Mouse (Mus musculus): ENCODE measurements around the gene Dnase1l3. TPM values are rescaled to one million over a fixed set of nuclear protein-coding genes. Genes with fewer than 3 reads are reported as not detected.

Gene Dnase1l3
- polyA plus RNA-seq, 1 experiment: 14.3 TPM

DNA sequence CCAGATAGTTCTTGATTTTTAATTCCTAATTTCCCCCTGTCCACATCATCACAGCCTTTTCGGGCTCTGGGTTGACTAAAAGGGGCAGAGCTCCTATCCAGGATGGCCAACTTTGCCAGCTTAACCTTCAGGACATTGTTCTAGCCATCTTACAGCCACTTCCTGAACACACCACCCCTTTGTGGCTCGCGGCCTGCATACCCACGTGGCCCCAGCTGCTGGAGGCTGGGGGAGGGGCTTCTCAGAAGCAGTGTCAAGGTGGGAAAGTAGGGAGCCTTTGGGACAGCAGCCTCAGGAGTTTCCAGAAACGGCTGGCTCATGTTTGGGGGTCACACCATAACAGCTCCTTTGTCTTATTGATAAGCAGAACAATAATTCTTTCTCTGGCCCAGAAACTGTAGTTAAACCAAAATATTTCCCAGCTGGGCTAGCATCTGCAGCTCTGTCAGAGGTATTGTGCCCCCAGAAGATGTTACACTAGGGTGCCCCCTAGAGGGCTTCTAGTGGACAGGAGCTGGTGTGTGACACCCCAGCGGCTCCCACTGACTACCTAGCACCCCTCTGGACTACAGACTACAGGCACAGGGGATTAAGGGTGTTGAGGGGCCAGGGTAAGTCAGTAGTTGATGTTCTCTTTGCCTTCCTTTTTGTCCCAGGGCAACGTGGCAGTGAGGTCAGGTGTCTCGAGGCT is 49.9 kb downstream of the Dnase1l3 start:
- no peak for DNase-seq (ENCODE audit: low read depth, low spot score)
- WGBS: 49% methylated on average over 8 of the region's 8 CpGs

DNA sequence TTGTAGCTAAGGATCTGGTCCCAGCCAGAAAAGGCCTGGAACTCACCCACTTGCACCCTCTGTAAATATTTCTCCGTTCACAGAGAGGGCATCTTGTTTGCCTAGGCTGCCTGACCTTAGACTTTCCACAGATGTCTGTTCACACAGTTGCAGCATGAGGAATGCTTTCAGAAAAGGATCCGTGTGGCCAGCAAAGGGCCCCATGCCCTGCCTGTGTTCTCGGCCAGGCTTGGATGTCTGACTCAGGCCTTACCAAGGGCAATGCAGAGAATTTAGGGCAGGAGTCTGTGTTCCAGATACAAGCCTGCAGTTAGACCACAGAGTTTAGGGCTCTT is 50.6 kb downstream of the Dnase1l3 start:
- no peak for DNase-seq (ENCODE audit: low read depth, low spot score)
- 26% methylated on average over 3 of the region's 3 CpGs for WGBS

DNA sequence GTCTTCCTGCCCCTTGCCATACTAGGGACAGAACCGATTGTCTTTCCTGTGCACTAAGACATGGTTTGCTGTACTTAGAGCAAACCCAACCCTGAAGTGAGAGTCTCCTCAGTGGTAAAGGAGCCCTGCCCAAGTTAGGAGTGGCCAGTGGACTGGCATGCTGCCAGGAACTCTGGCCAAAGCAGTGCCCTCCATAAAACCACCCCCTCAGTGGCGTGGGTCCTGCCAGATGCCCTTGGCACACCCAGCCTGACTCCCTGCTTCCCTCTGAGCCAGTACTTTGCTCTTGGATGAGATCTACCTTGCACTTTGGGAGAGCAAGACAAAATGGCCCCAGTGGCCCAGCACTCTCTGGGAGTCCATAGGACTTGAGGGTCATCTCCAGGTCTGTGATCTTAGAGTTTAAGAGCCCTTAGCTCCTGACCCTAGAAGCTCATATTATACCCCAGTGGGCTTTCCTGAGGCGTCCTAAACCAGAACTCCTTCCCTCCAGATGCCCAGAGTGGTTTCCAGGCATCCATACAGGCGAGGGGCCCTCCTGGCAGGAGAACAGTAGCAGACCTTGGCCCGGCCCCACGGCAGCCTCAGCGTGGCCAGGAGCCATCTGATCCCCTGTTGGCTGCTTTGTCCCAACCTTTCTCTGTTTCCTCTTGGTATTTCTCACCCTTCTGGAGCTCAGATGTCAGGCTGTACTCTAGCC is 51.1 kb downstream of the Dnase1l3 start:
- WGBS: 33% methylated on average over 7 of the region's 7 CpGs
- peak; percentile 88 for DNase-seq (ENCODE audit: low read depth, low spot score)

DNA sequence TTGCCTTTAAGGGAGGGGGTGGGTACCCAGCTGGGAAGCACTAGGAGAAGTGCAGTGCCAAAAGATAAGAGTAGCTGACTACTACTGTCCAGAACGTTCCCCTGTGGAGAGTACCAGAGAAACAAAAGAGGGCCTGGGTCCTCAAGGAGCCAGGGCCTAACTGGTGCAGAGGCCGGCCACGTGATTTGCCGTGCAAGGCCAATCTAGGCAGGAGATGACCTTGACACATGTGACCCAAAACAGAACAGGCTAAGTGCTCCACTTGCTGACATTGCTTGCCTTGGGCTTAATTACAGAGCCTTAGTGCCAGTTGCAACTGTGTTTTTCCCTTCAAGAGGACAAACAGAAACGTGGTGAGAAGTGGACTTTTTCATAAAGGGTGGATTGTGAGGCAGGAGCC is 53.0 kb downstream of the Dnase1l3 start:
- no peak for DNase-seq (ENCODE audit: low read depth, low spot score)
- WGBS: 45% methylated on average over 5 of the region's 5 CpGs

DNA sequence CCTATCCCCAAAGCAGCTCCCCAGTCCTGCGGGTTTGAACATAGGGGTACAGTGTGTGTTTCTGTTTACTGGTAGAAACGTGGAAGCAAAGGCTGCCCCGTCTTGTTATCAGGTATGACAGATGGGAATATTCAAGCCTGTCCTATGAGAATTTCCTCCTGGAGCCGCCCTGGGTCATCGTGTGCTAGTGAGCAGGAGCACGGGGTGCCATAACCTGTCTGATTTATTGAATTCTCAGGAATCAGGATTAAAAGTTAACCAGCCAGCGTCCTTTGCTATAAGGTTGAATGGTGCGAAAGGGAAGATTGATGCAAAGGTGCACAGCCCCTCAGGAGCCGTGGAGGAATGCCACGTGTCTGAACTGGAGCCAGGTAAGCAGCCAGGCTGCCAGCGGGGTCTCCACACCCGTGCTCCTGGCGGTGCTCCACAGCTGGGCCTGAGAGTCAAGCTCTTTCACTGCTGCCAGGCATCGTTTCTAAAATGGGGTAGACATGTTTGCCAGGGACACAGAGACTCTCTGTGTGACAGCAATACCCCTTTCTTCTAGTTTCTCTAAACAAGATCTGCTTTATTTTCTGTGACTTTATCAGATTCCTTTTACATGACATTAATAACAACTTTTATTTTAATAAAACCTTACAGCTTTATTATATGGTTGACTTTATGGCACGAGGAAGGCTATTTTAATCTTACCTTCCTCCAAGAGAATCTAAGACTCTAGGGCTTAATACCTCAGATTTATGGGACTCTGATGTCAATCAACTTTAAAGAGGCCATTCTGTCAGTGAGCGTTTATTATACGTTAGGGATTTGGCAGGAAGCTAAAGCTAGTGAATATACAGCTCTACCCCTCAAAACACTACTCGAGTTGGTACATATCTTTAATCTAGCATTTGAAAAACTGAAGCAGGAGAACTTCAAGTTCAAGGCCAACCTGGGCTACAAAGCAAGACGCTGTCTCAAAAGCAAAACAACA is 55.3 kb downstream of the Dnase1l3 start:
- WGBS: 31% methylated on average over 19 of the region's 19 CpGs
- DNase-seq (ENCODE audit: low read depth, low spot score): no peak

DNA sequence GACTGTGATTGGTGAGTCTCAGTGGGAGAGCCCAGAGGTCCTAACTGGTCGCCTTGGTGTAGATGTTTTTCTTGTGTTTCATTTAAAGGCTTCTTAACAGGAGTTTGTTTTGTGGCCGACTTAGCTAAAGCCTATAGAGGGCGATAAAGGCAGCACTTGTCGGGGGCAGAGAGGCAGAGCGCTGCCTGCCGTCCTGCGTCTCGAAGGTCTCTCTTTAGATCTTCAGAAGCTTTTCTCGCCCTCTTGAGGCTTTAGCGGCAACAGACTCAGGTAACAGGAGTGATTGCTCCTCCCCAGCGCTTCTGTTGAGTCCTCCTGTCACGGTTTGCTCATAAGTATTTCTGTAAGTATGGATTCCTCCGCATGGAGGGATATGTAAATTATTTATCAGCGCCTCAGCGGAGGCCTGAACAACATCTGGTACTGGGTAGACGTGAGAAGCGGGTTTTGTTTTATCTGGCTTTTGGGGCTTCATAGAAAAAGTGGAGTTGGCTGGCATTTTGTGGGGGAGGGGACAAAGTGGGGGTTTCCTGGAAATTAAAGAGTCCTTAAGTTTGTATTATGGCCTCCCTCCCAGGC is 57.2 kb downstream of the Dnase1l3 start:
- 45% methylated on average over 17 of the region's 17 CpGs for WGBS
- DNase-seq (ENCODE audit: low read depth, low spot score): no peak

- 87% methylated on average over 7 of the region's 7 CpGs for WGBS
Observed at GRCm38 (mm10) chr14:7934166-7934565, 60.2 kb downstream of the Dnase1l3 start.

GRCm38 (mm10) chr14:7932151-7932550 is 62.2 kb downstream of the Dnase1l3 start:
- WGBS: 89% methylated on average over 4 of the region's 4 CpGs
- no peak for DNase-seq (ENCODE audit: low read depth, low spot score)

More at GRCm38 (mm10) chr14:7934166-7934565, 60.2 kb downstream of the Dnase1l3 start:
- DNase-seq (ENCODE audit: low read depth, low spot score): no peak

GRCm38 (mm10) chr14:7929029-7929428 is 65.3 kb downstream of the Dnase1l3 start:
- DNase-seq (ENCODE audit: low read depth, low spot score): no peak
- 80% methylated on average over 7 of the region's 7 CpGs for WGBS

DNA sequence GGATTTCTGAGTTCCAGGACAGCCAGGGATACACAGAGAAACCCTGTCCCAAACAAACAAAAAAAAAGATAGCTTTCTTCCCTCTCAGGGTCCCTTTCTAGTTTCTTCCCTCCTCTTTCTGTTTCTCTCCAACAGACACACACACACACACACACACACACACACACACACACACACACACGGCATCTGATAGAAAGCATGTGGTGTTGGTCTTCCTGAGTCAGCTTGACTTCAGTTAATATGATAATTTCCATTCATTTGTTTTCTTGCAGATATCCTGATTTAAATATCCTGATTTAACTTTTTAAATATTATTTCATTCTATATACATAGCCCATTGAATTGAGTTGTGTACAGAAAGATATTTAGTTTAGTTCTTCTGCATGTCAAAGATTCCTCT is 66.0 kb downstream of the Dnase1l3 start:
- DNase-seq (ENCODE audit: low read depth, low spot score): no peak
- 79% methylated on average over 1 of the region's 1 CpGs for WGBS

GRCm38 (mm10) chr14:7923635-7924034 is 70.7 kb downstream of the Dnase1l3 start:
- no peak for DNase-seq (ENCODE audit: low read depth, low spot score)

GRCm38 (mm10) chr14:7921459-7921858 is 72.9 kb downstream of the Dnase1l3 start:
- DNase-seq (ENCODE audit: low read depth, low spot score): no peak
- 76% methylated on average over 5 of the region's 5 CpGs for WGBS

DNA sequence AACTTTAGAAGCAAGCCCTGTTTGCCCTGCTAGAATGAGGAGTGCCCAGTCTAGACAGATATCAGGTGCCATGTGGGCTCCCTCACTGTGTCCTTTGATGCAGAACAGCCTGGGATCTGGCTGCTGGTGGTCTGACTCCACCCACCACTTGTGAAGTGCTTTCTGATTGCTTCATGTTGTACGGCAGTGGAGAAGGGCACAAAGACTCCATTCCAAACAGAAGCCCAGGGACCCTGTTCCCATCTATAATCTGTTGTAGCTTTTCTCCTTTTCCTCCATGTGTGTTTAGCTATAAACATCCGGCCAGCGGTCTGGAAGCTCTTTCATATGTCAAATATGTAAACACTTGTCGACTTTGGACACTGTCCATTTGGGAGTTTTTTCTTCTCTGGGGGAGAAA is 74.5 kb downstream of the Dnase1l3 start:
- DNase-seq (ENCODE audit: low read depth, low spot score): no peak
- WGBS: 62% methylated on average over 4 of the region's 4 CpGs

GRCm38 (mm10) chr14:7919309-7919708 is 75.1 kb downstream of the Dnase1l3 start:
- 78% methylated on average over 5 of the region's 5 CpGs for WGBS
- no peak for DNase-seq (ENCODE audit: low read depth, low spot score)

- WGBS: 48% methylated on average over 6 of the region's 6 CpGs
- DNase-seq (ENCODE audit: low read depth, low spot score): no peak
Observed at GRCm38 (mm10) chr14:7918150-7918991, 76.0 kb downstream of the Dnase1l3 start.
